Mouse (Mus musculus) small intestine, adult 2 months (tissue): ENCODE measurements around the gene Topbp1.

Experiments
- CTCF ChIP-seq: fragments of 200-500 bp; IDR thresholded peaks from 2 replicates; pipeline ENCODE4 v1.5.1; 2012; ENCODE audit warnings: low read depth, mild to moderate bottlenecking, control low read depth, inconsistent platforms, low read length, moderate library complexity, mixed read lengths; ENCODE audit not compliant: insufficient replicate concordance, insufficient read length; ENCODE audit errors: extremely low read depth
- POLR2A ChIP-seq: fragments of 200-500 bp; IDR thresholded peaks from 2 replicates; pipeline ENCODE4 v1.6.1; 2012; ENCODE audit warnings: low read depth, mild to moderate bottlenecking, control low read depth, inconsistent platforms, low read length, moderate library complexity

DNA sequence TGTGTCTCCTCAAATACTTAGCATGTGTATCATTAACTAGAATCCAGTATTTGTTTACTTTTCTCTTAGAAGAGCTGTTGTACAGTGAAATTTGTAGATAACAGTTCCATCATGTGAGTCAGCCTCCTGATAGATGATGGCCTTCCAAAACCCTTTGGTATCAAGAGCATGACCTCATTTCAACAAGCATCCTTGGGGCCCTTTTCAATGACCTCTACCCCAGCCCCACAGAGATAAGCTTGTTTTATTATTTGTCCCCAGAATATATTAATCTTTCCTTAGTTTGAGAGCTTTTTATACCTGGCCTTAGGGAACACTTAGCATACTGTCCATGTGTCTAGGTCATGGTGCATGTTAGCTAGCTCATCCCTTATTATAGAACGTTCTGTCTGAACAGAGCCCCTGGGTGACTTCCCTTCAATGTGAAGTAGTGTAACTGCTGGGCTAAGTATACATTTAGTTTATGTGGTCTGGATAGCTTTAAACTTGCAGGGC lies 43.0 kb downstream of the Topbp1 start:
- TF ChIP-seq POLR2A = no peak
- no peak for TF ChIP-seq CTCF
